Mouse (Mus musculus) embryonic facial prominence, embryonic 13.5 days (tissue): Measurements from ENCODE around the gene Oaz3. TPM values are rescaled to one million over a fixed set of nuclear protein-coding genes. Genes with fewer than 3 reads are reported as not detected.

Source experiments
- ATAC-seq: fragments of 200-750 bp; cut with Nextera tagmentation; 2 replicates; pipeline ENCODE4 v1.8.0; 2017; ENCODE audit warnings: low read depth; ENCODE audit not compliant: insufficient number of reproducible peaks, insufficient read depth, low FRiP score, low TSS enrichment
- H3K27ac ChIP-seq: fragments of 300-500 bp; sonication (generic); 2 replicates; pipeline ENCODE4 v1.5.1; 2015; ENCODE audit warnings: moderate library complexity, mild to moderate bottlenecking, inconsistent platforms
- H3K27me3 ChIP-seq: fragments of 300-500 bp; sonication (generic); 2 replicates; pipeline ENCODE4 v1.6.1; 2015; ENCODE audit warnings: mild to moderate bottlenecking, inconsistent platforms
- H3K36me3 ChIP-seq: fragments of 300-500 bp; sonication (generic); 2 replicates; pipeline ENCODE4 v1.6.1; 2015; ENCODE audit warnings: mild to moderate bottlenecking, inconsistent platforms
- H3K4me1 ChIP-seq: fragments of 300-500 bp; sonication (generic); 2 replicates; pipeline ENCODE4 v1.6.1; 2015; ENCODE audit warnings: inconsistent platforms
- H3K4me2 ChIP-seq: fragments of 300-500 bp; sonication (generic); 2 replicates; pipeline ENCODE4 v1.6.1; 2015; ENCODE audit warnings: moderate library complexity, mild to moderate bottlenecking, inconsistent platforms
- H3K4me3 ChIP-seq: fragments of 300-500 bp; sonication (generic); 2 replicates; pipeline ENCODE4 v1.5.1; 2015; ENCODE audit warnings: mild to moderate bottlenecking, inconsistent platforms
- H3K9ac ChIP-seq: fragments of 300-500 bp; sonication (generic); 2 replicates; pipeline ENCODE4 v1.6.1; 2015; ENCODE audit warnings: mild to moderate bottlenecking, inconsistent platforms
- H3K9me3 ChIP-seq: fragments of 300-500 bp; sonication (generic); 2 replicates; pipeline ENCODE4 v1.6.1; 2016; ENCODE audit warnings: inconsistent platforms
- WGBS: fragments of 180-500 bp; shearing (Covaris S2); methylation state at CpG from one replicate; pipeline ENCODE4 v1.1.7; 2015; ENCODE audit warnings: mixed read lengths; 5-methylcytosine and 5-hydroxymethylcytosine counted together
- polyA plus RNA-seq: library from polyadenylated mRNA; unstranded; fragments of >200 nt; fragmentation: Nextera tagmentation; extraction: Ambion mirVana; gene quantifications from 2 replicates; pipeline ENCODE4 v1.2.1, GENCODE M21; 2015

Gene Oaz3
- polyA plus RNA-seq, 1 experiment from 2014 or later = not detected

DNA sequence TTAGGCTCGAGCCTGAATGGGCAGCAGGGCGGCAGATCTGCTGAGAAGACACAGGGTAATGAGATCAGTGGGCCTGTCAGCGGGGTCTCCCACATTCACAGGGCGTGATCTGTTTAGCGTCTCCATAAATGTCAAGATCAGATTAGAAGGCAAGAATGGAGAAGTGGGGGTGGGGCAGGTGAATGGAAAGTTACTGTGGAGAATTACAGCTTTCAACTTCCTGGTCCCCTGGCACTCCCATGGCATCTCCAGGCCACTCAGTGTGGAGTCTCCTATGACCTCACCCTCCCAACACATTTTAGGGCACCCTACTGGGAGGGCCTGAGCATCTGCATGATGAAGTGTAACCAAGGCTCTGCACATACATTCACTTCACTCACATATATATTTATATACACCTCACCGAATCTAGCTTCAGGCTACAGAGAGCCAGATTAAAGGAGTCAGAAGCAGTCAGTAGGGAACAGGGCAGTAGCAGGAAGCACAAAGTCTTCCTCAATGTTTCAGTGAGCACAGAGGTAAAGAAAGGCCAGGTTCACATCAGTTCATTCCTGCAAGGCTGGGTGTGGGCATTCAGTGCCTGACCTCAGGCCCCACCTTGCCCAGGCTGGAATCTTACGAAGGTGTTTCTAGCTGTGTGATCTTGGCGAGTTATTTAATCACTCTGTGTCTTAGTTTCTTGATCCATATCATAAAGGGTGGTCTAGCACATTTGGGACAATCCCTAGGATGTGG is 32.8 kb upstream of the Oaz3 start:
- WGBS = 68% methylated on average over 8 of the region's 8 CpGs
- no peak overlapping the region for H3K4me2 ChIP-seq
- no peak overlapping the region for H3K9ac ChIP-seq
- ATAC-seq = no peak
- no peaks in the 10 kb centered on the region for H3K9me3 ChIP-seq
- H3K4me3 ChIP-seq = no peak overlapping the region
- no peaks in the 10 kb centered on the region for H3K36me3 ChIP-seq
- H3K4me1 ChIP-seq = peaks cover 9% of the 10 kb centered on the region
- H3K27me3 ChIP-seq = peaks cover 32% of the 10 kb centered on the region
- no peak overlapping the region for H3K27ac ChIP-seq

DNA sequence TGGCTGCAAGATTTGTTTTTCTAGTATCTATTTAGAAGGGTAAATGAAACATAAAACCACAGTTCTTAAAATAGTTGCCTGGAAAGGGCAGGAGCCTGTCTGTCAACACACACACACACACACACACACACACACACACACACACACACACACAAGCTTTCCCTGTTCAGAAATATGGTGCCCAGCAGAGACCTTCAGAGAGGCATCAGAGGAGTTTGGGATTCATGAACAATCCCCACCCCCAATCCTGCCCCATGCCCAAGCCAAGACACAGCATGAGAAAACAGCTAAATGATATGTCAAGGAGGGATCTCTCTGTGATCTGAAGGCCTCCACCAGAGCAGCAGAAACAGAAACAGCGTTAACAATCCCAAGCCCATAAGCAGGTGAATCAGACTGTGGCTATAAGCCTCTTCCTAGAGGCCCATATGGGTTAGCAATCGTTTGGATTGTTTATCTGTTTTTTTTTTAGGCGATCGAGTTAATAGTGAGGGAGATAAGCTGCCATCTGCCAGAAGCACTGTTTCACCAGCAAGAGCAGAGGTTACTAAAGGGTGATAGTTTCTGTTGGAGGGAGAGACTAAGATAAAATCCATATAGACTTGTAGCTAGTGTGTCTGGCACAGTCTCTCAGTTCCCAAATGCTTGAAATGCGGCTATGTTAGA is 30.0 kb upstream of the Oaz3 start:
- H3K9me3 ChIP-seq = no peaks in the 10 kb centered on the region
- WGBS = 82% methylated on average over 5 of the region's 5 CpGs
- H3K27me3 ChIP-seq = peaks cover 4% of the 10 kb centered on the region

DNA sequence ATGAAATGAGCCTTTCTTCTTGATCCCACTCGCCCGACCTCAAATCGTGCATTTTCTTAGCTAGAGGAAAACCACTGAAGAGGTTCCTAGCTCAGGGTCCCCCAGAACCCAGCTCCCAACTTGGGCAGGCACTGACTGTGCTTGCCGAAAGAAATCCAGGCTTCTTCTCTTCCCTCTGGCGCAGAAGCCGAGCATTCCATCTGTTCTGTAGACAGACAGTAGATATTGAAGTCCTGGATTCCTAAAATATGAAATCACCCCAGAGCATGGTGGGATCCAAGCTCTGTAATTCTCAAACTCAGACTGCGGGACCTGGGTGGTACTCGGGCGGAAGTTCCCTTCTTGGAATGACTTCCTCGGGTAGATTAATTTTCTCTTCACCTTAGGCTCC is 29.4 kb upstream of the Oaz3 start:
- H3K9ac ChIP-seq = no peak overlapping the region
- no peak overlapping the region for H3K27ac ChIP-seq
- H3K27me3 ChIP-seq = no peaks in the 10 kb centered on the region; the same call in 1 of the 2 replicates
- ATAC-seq = no peak
- H3K4me2 ChIP-seq = peak overlapping the region; percentile 54; the same call in 1 of the 2 replicates
- no peaks in the 10 kb centered on the region for H3K36me3 ChIP-seq
- H3K9me3 ChIP-seq = no peaks in the 10 kb centered on the region
- no peak overlapping the region; the same call in 1 of the 2 replicates for H3K4me3 ChIP-seq
- WGBS = 49% methylated on average over 10 of the region's 10 CpGs
- peaks cover 12% of the 10 kb centered on the region for H3K4me1 ChIP-seq

More for the DNA sequence above, 30.0 kb upstream of the Oaz3 start:
- H3K36me3 ChIP-seq = no peaks in the 10 kb centered on the region
- H3K9ac ChIP-seq = no peak overlapping the region
- no peak for ATAC-seq
- peaks cover 12% of the 10 kb centered on the region for H3K4me1 ChIP-seq
- no peak overlapping the region for H3K4me2 ChIP-seq
- no peak overlapping the region for H3K4me3 ChIP-seq
- no peak overlapping the region for H3K27ac ChIP-seq

DNA sequence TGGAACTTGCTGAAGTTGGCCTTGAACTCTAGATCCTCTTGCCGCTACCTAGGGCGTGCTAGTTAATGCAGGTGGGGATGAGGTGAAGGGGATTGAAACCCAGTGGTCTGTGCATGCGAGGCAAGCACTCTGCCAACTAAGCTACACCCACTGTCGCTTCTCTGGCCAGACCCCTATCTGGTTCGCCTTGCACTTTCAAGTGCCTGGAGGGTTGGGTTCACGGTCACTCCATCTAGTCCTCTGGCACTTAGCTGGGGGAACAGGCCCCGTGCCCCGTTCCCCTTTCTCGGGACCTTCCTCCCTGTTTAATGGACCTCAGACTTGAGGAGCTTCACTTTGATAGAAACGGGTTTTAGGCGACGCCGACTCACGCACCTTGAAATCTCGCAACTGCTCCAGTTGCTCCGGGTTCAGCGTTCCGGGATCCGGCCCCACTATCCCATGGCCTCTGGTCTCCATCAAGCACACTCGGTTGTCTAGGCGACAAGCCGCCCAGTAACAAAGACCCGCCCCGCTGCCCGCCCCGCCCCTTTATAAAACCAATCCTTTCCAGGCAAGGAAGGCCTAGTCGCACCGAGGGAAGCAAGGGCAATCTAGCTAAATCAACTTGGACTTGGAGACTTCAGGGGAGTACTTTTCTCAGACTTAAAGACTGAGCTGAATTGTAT is 28.9 kb upstream of the Oaz3 start:
- peaks cover 12% of the 10 kb centered on the region for H3K4me1 ChIP-seq
- H3K4me3 ChIP-seq = peak overlapping the region; percentile 20
- H3K27ac ChIP-seq = no peak overlapping the region
- WGBS = 10% methylated on average over 28 of the region's 28 CpGs
- H3K4me2 ChIP-seq = peak overlapping the region; percentile 54
- no peak overlapping the region for H3K9ac ChIP-seq
- peak; percentile 24; the same call in 1 of the 2 replicates for ATAC-seq
- H3K27me3 ChIP-seq = no peaks in the 10 kb centered on the region; the same call in 1 of the 2 replicates
- H3K9me3 ChIP-seq = no peaks in the 10 kb centered on the region
- H3K36me3 ChIP-seq = no peaks in the 10 kb centered on the region

DNA sequence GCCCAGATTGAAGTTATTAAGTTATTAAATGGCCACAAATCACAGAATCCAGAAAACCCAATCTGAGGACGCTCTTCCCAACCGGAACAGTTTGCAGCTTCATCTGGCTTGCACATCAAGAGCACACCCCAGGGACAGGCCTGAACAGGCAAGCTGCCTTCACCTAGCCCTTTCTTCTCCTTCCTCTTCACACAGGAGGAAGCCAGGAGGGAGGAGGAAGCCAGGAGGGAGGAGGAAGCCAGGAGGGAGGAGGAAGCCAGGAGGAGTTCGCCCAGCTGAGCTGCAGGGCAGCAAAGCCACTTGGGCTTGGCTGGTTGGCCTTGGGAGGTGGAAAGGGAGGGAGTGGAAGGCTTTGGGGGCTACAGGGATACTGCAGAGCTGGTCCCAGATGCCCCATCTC is 25.2 kb upstream of the Oaz3 start:
- no peak overlapping the region for H3K9ac ChIP-seq
- H3K4me3 ChIP-seq = no peak overlapping the region
- 18% methylated on average over 3 of the region's 3 CpGs for WGBS
- no peak overlapping the region for H3K4me2 ChIP-seq
- H3K36me3 ChIP-seq = no peaks in the 10 kb centered on the region
- H3K9me3 ChIP-seq = no peaks in the 10 kb centered on the region
- no peak for ATAC-seq
- H3K4me1 ChIP-seq = peaks cover 16% of the 10 kb centered on the region
- no peaks in the 10 kb centered on the region; the same call in 1 of the 2 replicates for H3K27me3 ChIP-seq
- H3K27ac ChIP-seq = no peak overlapping the region

DNA sequence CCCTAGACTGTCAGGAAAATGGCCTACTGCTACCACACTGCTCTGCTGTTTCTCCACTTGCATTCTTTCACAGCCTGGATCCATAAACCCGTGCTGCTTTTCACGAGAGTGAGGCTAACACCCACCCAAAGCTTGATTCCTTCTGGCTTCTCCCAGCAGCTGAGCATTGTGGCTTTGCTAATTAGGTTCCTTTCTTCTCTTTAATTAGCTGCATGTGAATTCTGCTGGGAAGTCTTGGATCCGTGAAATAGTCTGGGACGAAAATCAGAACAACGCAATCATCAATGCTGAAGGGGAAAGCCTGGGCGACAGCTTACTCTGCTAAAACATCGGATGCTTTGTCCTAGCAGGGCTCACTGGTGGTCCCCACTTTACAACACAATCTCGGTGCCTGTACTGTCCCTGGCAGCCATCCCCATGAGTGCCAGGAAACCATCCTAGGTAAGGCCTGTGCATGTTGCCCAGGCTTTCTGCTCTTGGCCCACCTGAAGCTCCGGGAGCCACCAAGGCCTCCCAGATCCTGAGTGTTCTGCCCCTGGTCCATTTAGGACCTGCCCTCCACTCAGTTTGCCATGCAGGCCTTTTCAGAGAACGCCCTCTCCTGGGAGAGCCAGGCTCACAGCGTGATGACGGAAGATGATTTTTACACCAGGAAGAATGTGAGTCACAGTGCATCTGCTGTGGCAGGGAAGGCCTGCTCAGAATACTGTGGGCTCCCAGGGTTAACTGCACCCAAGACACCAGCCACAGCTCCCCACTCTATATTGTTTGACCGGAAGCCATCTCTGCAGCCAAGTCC is 22.1 kb upstream of the Oaz3 start:
- Histone ChIP-seq H3K27me3 (no peaks in the 10 kb centered on the region; the same call in 1 of the 2 replicates), H3K4me1 (peaks cover 8% of the 10 kb centered on the region; the same call in 1 of the 2 replicates), H3K9me3 (no peaks in the 10 kb centered on the region), H3K36me3 (no peaks in the 10 kb centered on the region), H3K27ac (peak overlapping the region; percentile 39; the same call in 1 of the 2 replicates), H3K9ac (no peak overlapping the region), H3K4me2 (no peak overlapping the region), H3K4me3 (no peak overlapping the region)
- WGBS = 51% methylated on average over 13 of the region's 13 CpGs
- no peak for ATAC-seq

DNA sequence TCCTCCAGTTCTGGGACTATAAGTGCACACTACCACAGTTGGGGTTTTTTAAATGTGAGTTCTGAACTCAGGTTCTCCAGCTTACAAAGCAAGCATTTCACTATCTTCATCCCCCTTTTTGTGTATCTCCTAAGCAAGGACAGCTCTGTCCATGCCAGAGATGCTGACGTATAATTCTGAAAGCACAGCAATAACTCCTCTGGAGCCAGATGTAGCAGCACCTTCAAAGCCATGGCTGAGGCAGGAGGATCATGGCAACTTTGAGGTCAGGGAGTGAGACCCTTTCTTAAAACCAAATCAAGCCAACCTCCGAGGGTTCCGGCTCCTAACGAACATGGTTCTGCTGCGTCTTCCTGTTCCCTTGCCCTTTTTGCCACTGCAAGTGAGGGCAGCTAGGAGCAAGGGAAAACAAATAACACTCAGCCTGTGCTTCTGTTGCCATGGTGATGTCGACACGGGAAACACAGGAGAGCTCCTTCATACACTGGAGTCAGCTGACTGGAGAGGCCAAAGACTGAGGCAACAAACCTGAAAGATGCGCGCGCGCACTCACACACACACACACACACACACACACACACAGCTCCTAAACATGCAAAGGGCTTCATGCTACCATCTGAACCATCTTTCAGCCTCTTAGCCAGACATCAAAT is 20.3 kb upstream of the Oaz3 start:
- no peak overlapping the region for H3K4me3 ChIP-seq
- H3K27me3 ChIP-seq = no peaks in the 10 kb centered on the region; the same call in 1 of the 2 replicates
- no peak overlapping the region for H3K9ac ChIP-seq
- H3K36me3 ChIP-seq = no peaks in the 10 kb centered on the region
- no peak overlapping the region for H3K4me2 ChIP-seq
- peaks cover 7% of the 10 kb centered on the region; the same call in 1 of the 2 replicates for H3K4me1 ChIP-seq
- WGBS = 60% methylated on average over 11 of the region's 11 CpGs
- H3K27ac ChIP-seq = no peak overlapping the region
- ATAC-seq = no peak
- no peaks in the 10 kb centered on the region for H3K9me3 ChIP-seq

DNA sequence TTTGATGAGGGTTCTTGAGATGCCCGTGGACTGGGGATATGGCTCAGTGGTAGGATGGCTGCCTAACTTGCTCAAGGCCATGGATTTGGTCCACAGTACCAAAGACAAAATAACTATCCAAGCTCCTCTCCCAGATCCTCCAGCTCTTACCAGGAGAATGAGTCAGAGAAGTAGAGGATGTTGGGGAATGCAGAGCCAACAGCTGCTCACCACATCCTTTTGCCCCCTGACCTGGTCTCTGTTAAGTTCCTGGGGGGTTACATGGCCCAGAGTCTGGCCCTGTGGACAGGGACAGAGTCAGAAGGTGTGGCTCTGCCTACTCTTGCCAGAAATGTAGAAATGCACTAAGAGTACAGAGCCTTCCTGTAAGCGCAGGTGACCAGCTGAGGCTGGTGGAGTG is 16.1 kb upstream of the Oaz3 start:
- Histone ChIP-seq H3K27ac (no peak overlapping the region), H3K4me2 (no peak overlapping the region), H3K36me3 (no peaks in the 10 kb centered on the region), H3K9ac (no peak overlapping the region), H3K4me1 (0 out of 2 replicates have a peak, but pooled peaks cover 6% of the 10 kb centered on the region), H3K4me3 (no peak overlapping the region), H3K9me3 (no peaks in the 10 kb centered on the region), H3K27me3 (no peaks in the 10 kb centered on the region; the same call in 1 of the 2 replicates)
- 87% methylated on average over 2 of the region's 2 CpGs for WGBS
- no peak for ATAC-seq

DNA sequence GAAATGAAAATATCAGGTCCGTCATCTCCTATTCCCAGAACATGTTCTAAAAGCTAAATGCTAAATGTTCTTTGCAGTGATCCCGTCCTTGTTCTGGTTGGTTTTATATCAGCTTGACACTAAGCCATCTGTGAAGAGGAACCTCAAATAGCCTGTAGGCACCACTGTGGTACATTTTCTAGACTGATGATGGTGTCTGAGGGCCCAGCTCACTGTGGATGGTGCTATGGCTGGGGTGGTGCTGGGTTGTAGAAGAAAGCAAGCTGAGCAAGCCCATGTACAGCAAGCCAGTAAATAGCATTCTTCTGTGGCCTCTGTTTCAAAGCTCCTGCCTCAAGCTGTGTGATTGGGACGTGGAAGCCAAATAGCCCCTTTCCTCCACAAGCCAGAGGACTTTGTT is 13.3 kb upstream of the Oaz3 start:
- no peak for ATAC-seq
- H3K9me3 ChIP-seq = no peaks in the 10 kb centered on the region
- H3K4me2 ChIP-seq = peak overlapping the region; percentile 60
- no peaks in the 10 kb centered on the region for H3K36me3 ChIP-seq
- H3K4me3 ChIP-seq = peak overlapping the region; percentile 41; the same call in 1 of the 2 replicates
- H3K27ac ChIP-seq = no peak overlapping the region
- H3K9ac ChIP-seq = no peak overlapping the region
- H3K4me1 ChIP-seq = 0 out of 2 replicates have a peak, but pooled peaks cover 6% of the 10 kb centered on the region
- no peaks in the 10 kb centered on the region; the same call in 1 of the 2 replicates for H3K27me3 ChIP-seq
- WGBS = 58% methylated on average over 3 of the region's 3 CpGs

DNA sequence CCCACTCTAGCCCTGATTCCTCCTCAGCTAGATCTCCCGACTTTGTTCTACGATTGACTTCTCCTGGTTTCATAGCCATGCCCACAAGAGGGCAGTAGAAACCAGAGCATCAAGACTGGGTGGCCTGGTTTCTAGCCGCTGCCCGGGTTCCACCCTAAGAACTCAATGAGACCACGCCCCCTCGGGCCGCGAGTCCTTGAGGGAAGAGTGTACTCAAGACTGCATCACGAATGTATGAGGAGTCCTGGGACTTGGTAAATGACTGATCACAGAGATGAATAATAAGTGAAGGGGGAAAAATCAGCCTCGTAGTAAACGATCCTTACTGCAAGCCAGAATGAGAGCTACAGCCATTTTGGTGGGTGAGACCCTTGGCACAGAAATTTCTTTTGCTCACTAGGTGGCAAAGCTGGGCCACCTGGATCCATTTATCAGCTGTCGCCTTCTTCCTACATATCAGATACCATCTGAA is 12.8 kb upstream of the Oaz3 start:
- peak overlapping the region; percentile 41 for H3K4me3 ChIP-seq
- peak; percentile 50 for ATAC-seq
- H3K27me3 ChIP-seq = no peaks in the 10 kb centered on the region; the same call in 1 of the 2 replicates
- 0 out of 2 replicates have a peak, but pooled peaks cover 6% of the 10 kb centered on the region for H3K4me1 ChIP-seq
- peak overlapping the region; percentile 56; the same call in 1 of the 2 replicates for H3K9ac ChIP-seq
- no peaks in the 10 kb centered on the region for H3K36me3 ChIP-seq
- H3K4me2 ChIP-seq = peak overlapping the region; percentile 60
- no peak overlapping the region for H3K27ac ChIP-seq
- WGBS = under 1% methylated on average over 12 of the region's 12 CpGs
- no peaks in the 10 kb centered on the region for H3K9me3 ChIP-seq
